Mouse (Mus musculus) liver, adult (tissue): ENCODE data around the gene 1700001O22Rik.

Experiments used
- GATA4 ChIP-seq: IDR thresholded peaks from 2 replicates; pipeline ENCODE4 v1.6.1; 2014; ENCODE audit warnings: mild to moderate bottlenecking, low read length; ENCODE audit not compliant: insufficient replicate concordance

Gene 1700001O22Rik

DNA sequence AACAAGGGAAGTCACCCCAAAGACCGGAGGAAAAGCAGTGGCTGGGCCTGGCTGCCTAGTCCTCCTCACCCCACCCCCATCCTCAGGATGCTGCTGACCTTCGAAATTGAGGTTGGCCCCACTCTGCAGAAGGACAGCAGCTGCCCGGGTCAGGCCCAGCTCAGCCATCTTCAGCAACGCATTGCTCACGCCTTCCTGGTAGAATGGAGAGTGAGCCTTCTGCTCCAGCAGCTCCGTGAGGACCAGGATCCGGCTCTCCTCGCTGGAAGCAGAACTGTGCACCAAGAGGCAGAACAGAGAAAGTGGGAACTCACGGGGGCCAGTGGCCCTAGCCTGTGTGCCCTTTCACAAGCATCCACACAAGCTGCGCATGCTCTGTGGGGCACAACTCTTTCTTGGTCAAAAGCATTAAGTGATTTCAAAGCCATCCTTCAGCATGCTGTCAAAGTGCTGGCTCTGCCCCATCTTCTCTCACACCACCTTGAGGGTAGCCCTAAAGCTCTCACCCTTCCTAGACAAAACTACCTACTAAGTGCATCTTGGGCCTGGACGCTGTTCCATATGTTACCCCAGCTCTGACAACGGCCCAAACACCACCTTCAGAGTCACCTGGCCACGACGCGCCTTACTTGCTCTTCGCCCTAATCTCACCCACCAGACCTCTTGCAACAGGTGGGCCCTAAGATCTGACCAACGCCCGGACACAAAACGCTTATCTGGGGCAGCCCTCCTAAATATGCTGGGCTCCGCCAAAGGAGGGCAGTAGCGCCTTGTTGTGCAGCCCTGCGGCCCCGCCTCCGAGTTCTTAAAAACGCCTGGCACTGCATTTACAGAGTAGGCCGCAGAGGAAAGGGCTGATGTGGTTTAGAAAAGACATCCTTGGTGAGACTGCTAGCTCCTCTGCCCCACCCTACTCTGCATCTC, 23.6 kb upstream of the 1700001O22Rik start:
- no peak for TF ChIP-seq GATA4

DNA sequence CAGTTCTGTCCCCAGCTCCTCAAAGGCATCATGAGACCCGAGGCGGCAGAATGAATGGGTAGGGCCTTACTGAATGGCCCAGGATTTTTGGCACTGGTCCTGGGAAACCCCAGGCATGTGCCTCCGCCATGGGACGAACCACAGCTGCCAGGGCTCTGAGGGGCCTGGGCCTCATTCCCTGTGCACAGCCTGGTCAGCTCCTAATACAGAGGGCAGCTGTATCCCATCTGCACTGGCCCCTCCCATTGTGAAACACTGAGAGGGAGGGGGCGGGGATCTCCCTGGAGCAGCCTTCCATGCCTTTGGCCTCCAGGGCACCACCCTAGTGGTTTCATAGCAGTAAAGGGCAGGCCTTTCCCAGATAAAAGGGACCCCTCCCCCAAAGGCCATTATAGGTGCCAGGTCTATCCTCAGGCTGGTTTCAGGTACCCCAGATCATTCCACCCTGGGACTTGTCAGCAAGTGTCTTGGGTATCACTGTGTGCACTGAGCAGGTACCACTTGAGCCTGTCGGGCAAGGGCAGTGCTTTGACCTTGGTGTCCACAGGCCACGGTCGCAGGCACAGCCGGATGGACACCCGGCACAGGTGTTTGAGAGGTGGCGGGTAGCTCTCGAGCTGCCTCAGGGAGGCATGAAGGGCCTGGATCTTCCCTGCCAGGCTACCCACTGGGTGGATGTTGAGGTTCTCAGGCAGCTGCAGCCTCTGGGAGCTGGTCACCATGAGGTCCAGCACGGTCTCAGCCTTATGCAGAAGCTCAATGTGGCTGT, 20.1 kb upstream of the 1700001O22Rik start:
- no peak for TF ChIP-seq GATA4

DNA sequence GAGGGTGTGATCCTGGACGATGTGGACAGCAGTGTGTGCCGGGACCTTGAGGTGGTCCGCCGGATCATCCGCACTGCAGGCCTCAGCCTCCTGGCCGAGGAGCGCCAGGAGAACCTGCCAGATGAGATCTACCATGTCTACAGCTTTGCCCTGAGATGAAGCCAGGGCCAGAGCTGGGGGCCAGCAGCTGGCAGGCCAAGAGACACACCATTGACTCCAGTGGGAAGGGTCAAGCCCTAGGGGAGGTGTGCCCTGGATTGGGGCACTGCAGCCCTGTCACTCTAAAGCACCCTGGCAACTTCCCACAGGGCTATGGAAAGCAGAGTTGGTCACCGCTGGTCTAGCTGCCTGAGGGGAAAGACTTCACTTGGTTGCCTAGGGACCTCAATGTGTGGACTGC, 19.0 kb upstream of the 1700001O22Rik start:
- no peak for TF ChIP-seq GATA4

DNA sequence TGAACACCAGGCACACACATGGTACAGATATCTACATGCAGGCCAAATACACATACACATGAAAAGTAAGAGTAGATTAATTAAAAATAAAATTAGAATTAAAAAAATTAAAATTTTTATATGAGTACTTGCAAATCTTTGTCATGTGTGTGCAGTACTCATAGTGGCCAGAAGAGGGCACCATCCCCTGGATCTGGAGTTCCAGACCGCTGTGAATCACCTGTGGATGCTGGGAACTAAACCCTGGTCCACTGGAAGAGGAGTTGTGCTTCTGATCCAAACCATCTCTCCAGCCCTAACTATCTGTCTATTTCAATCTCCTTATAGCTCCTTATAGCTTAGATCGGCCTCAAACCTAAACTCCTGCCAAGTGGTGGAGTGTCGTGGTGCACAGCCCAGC, 17.6 kb upstream of the 1700001O22Rik start:
- no peak for TF ChIP-seq GATA4

DNA sequence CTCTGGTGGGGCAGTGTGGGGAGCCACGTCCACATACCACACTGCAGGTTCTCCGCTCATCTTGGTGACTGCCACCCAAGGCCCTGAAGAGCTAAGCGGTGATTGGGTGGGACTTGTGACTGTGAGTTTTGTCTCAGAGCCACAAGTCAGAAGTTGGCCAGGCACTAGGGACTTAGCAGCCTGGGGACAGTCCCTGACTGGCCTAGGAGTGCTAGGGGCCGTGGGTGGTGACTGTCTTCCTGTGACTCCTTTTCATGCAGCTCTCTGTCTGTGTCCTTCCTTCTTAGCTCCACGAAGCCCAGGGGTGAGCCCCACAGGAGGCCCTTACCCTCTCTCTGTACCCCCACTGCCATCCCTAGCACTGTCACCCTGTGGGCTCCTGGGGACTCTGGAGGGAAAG, 16.4 kb upstream of the 1700001O22Rik start:
- TF ChIP-seq GATA4: no peak

DNA sequence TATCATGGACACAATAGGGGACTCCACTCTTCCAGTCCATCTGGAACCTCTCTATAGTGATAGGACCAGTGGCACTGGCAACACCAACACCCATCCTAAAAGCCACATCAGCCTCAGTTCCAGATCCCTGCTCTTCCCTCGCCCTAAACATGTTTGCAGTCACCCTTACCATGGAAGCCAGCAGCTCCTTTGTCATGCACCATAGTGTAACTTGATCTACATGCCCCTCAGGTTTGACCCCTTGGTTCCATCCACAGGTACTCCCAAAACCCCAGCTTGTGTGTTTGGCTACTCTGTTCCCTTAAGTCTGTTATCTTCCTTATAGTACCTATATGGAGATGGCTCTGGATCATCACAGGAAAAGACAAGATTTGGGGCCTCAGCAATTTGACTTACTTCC, 12.9 kb upstream of the 1700001O22Rik start:
- TF ChIP-seq GATA4: no peak

DNA sequence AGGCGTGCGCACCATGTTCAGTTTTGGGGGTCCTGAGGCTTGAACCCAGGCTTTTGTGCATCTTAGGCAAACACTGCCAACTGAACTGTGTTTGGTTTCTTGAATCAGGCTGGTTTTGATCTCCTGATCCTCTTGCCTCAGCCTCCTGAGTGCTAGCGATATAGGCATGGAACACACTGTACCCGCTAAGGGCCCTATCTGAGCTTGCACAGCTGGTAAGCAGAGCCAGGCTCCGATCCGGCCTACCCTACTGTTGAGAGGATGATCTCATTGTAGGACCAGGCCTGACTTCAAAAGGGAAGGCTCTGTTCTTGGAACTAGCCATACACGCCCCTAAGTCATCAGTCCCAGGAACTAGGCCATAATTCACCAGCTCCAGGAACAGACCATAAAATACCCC, 7.1 kb upstream of the 1700001O22Rik start:
- no peak for TF ChIP-seq GATA4

DNA sequence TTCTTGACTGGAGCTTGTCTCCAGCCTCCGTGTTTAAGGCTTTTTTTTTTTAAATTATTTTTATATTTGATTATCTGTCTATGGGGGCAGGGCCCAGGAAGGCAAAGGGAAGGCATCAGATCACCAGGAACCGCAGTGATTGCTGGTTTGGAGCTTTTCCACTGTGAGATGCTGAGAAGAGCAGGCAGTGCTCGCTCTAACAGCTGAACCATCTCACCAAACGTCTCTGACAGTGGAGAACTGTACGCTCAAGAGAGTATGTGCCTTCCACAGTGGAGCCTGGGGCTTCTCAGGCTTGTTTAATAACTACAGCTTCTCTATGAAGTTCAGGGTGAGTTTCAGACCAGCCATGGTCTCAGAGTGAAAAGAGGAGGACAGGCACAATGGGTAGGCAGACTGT, 6.0 kb upstream of the 1700001O22Rik start:
- TF ChIP-seq GATA4: no peak

DNA sequence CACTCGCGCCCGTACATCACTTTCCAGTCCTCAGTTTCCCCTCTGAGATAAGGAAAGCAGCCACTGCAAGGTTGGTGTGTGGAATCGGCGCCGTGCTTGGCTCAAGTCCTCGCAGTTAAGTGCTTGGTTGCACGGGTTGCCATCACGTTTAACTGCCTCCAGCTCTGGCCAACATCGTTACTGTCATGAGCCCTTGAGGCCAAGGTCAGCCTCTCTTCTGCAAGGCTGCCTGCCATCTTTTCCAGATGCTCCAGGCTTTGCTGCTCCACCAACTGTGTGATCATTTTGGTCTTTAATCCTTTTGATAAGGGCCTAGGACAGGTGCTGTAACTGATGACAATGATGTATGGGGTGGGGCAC, 4.8 kb upstream of the 1700001O22Rik start:
- no peak for TF ChIP-seq GATA4

DNA sequence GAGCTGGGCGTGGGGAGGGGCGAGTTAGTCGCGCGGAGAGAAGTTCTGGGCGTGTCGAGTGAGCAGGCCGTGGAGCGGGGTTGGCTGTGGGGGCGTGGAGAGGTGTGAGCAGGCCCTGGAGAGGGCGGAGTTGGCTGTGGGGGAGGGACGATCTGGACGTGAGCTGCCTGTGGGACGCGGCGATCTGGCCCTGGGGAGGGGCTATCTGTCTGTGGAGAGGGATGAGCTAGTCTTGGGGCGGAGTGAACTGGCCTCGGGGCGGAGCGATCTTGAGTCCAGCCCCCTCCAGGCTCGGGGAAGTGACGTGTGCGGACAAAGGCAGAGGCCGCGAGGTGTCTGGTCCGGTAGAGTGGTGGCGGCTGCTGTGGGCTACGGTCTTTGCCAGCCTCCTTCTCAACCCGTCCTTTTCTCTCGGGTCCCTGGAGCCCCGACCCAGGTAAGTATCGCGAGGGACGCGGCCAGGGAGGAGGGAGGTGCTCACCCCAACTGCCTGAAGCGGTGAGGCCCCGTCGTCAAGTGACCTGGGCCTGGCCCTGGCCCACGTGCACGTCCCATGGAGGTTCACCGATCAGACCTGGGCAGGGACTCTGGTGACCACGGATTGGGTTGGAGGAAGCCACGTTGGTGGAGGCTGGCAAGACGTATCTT, 4.3 kb upstream of the 1700001O22Rik start, which contains the start of gene Ntmt1:
Gene Ntmt1, plus strand, starts transcription at position 179 of the 648 bp plus-strand sequence.
- TF ChIP-seq GATA4: no peak

DNA sequence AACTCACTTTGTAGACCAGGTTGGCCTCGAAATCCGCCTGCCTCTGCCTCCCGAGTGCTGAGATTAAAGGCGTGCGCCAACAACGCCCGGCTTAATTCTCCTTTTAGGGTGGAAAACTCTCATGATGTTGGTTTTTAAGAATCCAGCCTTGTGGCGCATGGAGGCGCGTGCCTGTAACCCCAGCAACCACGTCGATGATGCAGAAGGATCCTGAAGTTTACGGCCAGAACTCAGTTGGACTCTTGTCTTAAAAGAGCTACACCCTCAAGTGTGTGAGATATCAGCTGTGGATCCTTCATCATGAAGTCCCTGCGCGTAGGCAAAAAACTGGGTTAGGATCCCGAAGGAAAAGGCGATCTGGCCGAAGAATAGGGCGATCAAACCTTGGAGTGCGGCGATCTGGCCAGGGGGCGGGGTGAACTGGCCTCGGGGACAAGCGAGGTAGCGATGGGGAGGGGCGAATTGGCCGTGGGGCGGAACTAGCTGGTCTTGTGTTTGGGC, 3.7 kb upstream of the 1700001O22Rik start:
- no peak for TF ChIP-seq GATA4

DNA sequence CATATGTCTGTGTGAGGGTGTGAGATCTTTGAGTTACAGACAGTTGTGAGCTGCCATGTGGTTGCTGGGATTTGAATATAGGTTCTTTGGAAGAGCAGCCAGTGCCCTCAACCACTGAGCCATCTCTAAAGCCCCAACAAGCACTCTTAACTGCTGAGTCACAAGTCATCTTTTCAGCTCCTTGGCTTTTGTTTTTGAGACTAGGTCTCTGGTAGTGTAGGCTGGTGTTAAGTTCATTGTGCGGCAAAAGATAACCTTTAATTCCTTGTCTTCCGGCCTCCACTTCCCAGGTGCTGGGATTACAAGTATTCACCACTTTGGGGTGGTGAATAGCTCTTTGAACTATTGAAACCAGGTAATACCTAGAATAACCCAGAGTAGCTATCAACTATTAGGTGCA, 2.5 kb upstream of the 1700001O22Rik start:
- TF ChIP-seq GATA4: no peak

DNA sequence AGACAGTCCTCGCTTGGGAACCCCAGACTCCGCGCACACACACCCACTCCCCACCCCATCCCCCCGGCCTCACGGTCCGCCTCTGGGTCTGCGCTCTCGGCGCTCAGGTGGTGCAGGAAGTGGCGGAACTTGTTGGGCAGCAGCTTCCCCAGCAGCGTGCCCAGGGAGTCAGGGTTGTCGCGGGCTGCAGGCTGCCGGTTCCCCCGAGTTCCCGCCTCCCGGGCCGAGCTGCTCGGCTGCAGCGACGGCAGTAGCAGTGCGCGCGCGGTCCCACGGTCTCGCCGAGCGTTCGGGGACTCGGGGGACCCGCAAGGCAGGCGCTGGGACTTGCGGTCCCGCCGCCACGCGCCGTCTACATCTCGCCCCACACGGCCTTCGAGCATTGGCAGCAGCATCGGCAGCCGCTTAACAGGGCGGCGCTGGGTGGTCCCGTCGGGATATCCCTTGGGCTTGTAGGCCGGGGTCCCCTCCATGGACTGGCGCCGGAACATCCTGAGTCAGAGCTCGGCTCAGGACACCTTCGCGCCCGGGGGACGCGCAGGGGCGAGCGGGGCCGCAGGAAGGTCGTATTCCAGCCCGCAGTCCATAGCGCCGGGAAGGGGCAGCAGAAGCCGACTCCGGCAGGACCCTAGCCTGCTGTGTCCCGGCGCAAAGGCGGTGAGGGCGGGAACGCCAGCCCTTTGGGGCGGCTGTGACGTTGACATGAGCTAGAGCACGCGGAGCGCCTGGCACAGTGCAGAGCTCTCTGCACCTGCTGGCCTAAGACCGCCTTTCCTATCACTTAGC, 2.2 kb downstream of the 1700001O22Rik start:
- no peak for TF ChIP-seq GATA4

DNA sequence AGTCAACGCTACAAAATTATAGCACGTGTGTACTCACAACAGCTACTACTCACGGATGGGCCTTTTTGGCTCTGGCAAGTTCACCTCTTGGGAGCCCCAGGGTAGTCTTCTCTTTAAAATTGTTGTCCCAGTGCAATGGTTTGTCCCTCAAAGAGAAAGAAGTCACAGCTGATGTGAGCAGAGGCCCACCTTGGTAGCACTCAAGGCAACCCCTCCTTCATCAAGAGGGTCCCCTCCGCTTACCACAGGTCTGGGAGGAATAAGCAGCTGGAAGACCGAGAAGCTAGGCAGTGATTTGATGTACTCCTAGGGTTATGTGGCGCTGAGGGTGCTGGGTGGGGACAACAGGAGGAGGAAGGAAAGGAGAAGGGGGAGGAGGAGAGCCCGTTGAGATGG, 2.8 kb downstream of the 1700001O22Rik start:
- TF ChIP-seq GATA4: no peak

DNA sequence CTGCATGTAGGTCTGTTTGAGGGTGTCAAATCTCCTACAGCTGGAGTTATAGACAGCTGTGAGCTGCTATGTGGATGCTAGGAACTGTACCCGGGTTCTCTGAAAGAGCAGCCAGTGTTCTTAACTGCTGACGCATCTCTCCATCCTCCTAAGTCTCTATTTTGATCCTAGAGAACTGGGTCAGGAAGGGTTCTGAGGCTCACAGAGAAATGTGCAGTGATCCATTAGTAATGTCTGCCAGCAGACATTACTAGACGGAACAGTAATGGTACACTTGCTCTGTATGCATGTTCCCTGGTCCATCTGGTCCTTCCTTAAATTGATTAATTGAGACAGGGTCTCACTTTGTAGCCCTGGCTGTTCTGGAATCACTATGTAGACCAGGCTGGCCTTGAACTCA, 4.0 kb downstream of the 1700001O22Rik start:
- TF ChIP-seq GATA4: no peak
